Mouse (Mus musculus): ENCODE measurements around the gene Zfp804b.

- TF ChIP-seq MAX (IDR thresholded peaks at IDR 0.05) (no peak), CTCF (IDR thresholded peaks at IDR 0.05; ENCODE audit: control insufficient read depth, insufficient read depth, insufficient read length) (no peak), USF1 (IDR thresholded peaks at IDR 0.05; ENCODE audit: low read depth) (no peak)
Measured at GRCm38 (mm10) chr5:7102387-7102786, 242.2 kb downstream of the Zfp804b start.
